Mouse (Mus musculus) hindbrain, embryonic 14.5 days (tissue): ENCODE data around the gene Mdga1. TPM values are rescaled to one million over a fixed set of nuclear protein-coding genes. Genes with fewer than 3 reads are reported as not detected.

Source experiments
- ATAC-seq: fragments of 200-750 bp; cut with Nextera tagmentation; 2 replicates; pipeline ENCODE4 v1.8.0; 2017; ENCODE audit warnings: moderate number of reproducible peaks, mild to moderate bottlenecking, moderate TSS enrichment, moderate library complexity; ENCODE audit not compliant: low FRiP score
- DNase-seq: peaks from one replicate; pipeline ENCODE4 v3.0.0-alpha.2; 2015; ENCODE audit warnings: low spot score
- H3K27ac ChIP-seq: fragments of 300-500 bp; sonication (generic); 2 replicates; pipeline ENCODE4 v1.5.1; 2014; ENCODE audit warnings: mild to moderate bottlenecking, moderate library complexity
- H3K27me3 ChIP-seq: fragments of 300-500 bp; sonication (generic); 2 replicates; pipeline ENCODE4 v1.6.1; 2014; ENCODE audit warnings: mild to moderate bottlenecking, low read length, mixed read lengths; ENCODE audit not compliant: control insufficient read depth, insufficient read depth
- H3K36me3 ChIP-seq: fragments of 300-500 bp; sonication (generic); replicated peaks from 2 replicates; pipeline ENCODE4 v1.6.1; 2014; ENCODE audit not compliant: control insufficient read depth, insufficient read depth
- H3K4me1 ChIP-seq: fragments of 300-500 bp; sonication (generic); replicated peaks from 2 replicates; pipeline ENCODE4 v1.6.1; 2014; ENCODE audit warnings: antibody characterized with exemption, low read length, mixed read lengths; ENCODE audit not compliant: control insufficient read depth, insufficient read depth
- H3K4me2 ChIP-seq: fragments of 300-500 bp; sonication (generic); replicated peaks from 2 replicates; pipeline ENCODE4 v1.6.1; 2014; ENCODE audit warnings: mild to moderate bottlenecking, moderate library complexity
- H3K4me3 ChIP-seq: fragments of 300-500 bp; sonication (generic); replicated peaks from 2 replicates; pipeline ENCODE4 v1.5.1; 2014; ENCODE audit warnings: mild to moderate bottlenecking, low read length
- H3K9ac ChIP-seq: fragments of 300-500 bp; sonication (generic); 2 replicates; pipeline ENCODE4 v1.6.1; 2014
- H3K9me3 ChIP-seq: fragments of 300-500 bp; sonication (generic); 2 replicates; pipeline ENCODE4 v1.6.1; 2016; ENCODE audit warnings: low read length; ENCODE audit not compliant: control insufficient read depth
- WGBS: fragments of 180-500 bp; shearing (Covaris S2); extraction: QIAGEN DNeasy Blood & Tissue Kit; methylation state at CpG from one replicate; pipeline ENCODE4 v1.1.7; 2014; 5-methylcytosine and 5-hydroxymethylcytosine counted together
- polyA plus RNA-seq: library from polyadenylated mRNA; unstranded; fragments of >200 nt; fragmentation: Nextera tagmentation; extraction: Ambion mirVana; gene quantifications from 2 replicates; pipeline ENCODE4 v1.2.1, GENCODE M21; 2014

Mdga1 gene
- polyA plus RNA-seq, 1 experiment from 2014 or later = 17.6 TPM

DNA sequence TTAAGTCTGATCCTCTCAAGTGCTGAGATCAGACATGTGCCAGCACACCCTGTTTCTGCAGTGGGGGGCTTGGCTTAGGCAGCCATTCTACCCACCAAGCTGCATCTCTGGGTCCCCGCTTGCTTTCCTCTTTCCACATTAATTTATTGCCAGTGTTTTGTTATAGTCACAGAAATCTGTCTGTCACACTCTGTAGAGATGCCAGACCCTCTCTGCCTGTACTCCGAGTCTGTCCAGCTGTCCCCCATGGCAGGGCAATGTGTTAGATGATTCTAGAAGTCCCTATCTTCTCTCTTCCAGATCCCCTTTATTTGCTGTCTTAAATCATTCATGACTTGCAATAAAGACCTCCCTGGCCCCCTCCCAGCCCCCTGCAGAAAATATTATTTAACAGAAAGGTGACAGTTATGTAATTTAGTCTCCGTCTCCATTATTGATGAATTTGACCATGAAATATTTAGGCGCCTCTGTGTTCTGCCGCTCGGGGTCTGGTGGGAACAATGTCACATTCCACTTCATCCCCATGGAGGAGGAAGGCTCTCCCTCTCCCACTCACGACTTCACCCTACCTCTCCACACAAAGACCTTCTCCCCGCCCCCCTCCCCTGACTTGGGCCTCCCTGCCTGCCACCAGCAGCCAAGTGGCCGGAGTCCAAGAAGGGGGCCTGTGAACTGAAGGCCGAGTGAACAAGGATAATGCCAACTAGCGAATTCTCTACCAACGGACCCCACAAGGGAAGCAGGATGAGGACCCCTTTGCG is 50.9 kb downstream of the Mdga1 start:
- no peak overlapping the region for H3K9ac ChIP-seq
- no peaks in the 10 kb centered on the region for H3K27me3 ChIP-seq
- H3K36me3 ChIP-seq = no peaks in the 10 kb centered on the region
- peaks cover 22% of the 10 kb centered on the region; the same call in 1 of the 2 replicates for H3K4me1 ChIP-seq
- peak; percentile 54 for DNase-seq
- ATAC-seq = peak; percentile 77; the same call in 1 of the 2 replicates
- no peaks in the 10 kb centered on the region for H3K9me3 ChIP-seq
- H3K4me2 ChIP-seq = no peak overlapping the region
- no peak overlapping the region for H3K4me3 ChIP-seq
- 34% methylated on average over 13 of the region's 13 CpGs for WGBS
- peak overlapping the region; percentile 72 for H3K27ac ChIP-seq

- H3K4me1 ChIP-seq = peaks cover 22% of the 10 kb centered on the region; the same call in 1 of the 2 replicates
- DNase-seq (no peak), ATAC-seq (no peak)
- H3K9ac ChIP-seq = no peak overlapping the region
- no peak overlapping the region for H3K27ac ChIP-seq
- WGBS = 20% methylated on average over 3 of the region's 3 CpGs
- no peaks in the 10 kb centered on the region for H3K36me3 ChIP-seq
- H3K4me2 ChIP-seq = no peak overlapping the region
- no peaks in the 10 kb centered on the region for H3K27me3 ChIP-seq
- H3K4me3 ChIP-seq = no peak overlapping the region
- no peaks in the 10 kb centered on the region for H3K9me3 ChIP-seq
These were observed 52.9 kb downstream of the Mdga1 start for GRCm38 (mm10) chr17:29916968-29917367.

DNA sequence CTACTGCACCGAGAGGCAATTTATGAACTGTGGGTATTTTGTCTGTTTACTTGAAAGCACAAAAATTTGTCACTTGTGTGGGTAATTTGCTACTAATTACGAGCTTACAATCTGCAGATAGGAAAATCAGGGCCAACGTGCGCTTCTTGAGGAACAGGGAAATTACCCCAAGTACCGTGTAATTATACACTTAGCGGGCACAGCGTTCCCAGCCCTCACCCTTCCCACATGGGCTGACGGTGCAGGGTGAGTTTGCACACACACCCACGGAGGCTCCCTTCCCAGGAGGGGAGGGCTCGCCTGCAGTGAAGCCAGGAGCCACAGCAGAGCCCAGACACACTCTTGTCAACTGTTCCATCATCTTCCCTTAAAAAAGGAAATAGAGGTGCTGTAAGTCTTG is 54.1 kb downstream of the Mdga1 start:
- peaks cover 22% of the 10 kb centered on the region; the same call in 1 of the 2 replicates for H3K4me1 ChIP-seq
- H3K27me3 ChIP-seq = no peaks in the 10 kb centered on the region
- no peak overlapping the region for H3K4me3 ChIP-seq
- no peaks in the 10 kb centered on the region for H3K36me3 ChIP-seq
- no peaks in the 10 kb centered on the region for H3K9me3 ChIP-seq
- no peak for DNase-seq
- no peak for ATAC-seq
- 62% methylated on average over 10 of the region's 10 CpGs for WGBS
- no peak overlapping the region for H3K4me2 ChIP-seq
- no peak overlapping the region for H3K9ac ChIP-seq
- no peak overlapping the region for H3K27ac ChIP-seq

GRCm38 (mm10) chr17:29913301-29913965 is 56.5 kb downstream of the Mdga1 start:
- DNase-seq (no peak), ATAC-seq (no peak)
- H3K9me3 ChIP-seq = no peaks in the 10 kb centered on the region
- 93% methylated on average over 16 of the region's 16 CpGs for WGBS
- H3K27me3 ChIP-seq = no peaks in the 10 kb centered on the region
- no peak overlapping the region for H3K9ac ChIP-seq
- no peak overlapping the region for H3K27ac ChIP-seq
- H3K4me1 ChIP-seq = peaks cover 1% of the 10 kb centered on the region; the same call in 1 of the 2 replicates
- no peaks in the 10 kb centered on the region for H3K36me3 ChIP-seq
- H3K4me2 ChIP-seq = no peak overlapping the region
- no peak overlapping the region for H3K4me3 ChIP-seq

DNA sequence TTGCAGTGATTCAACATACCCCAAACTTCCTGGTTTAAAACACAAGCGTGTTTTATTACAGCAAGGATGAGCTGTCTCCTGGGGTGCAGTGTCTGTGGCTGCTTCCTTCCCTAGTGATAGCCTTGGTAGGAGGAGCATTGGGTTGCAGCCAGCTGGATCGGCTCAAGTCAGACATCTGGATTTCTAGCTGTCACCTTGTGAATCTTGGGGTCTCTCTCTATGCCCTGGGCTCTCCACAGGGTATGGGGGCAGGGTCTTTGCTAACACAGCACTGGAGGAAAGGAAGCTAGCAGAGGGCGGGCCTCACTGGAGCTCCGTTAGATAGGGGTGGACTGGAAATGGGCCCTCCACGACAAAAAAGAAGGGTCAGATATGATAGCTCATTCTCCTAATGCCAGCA is 57.2 kb downstream of the Mdga1 start:
- 73% methylated on average over 5 of the region's 5 CpGs for WGBS
- ATAC-seq = no peak
- no peaks in the 10 kb centered on the region for H3K36me3 ChIP-seq

GRCm38 (mm10) chr17:29909031-29909430 is 60.9 kb downstream of the Mdga1 start:
- 94% methylated on average over 7 of the region's 7 CpGs for WGBS
- Histone ChIP-seq H3K27ac (no peak overlapping the region), H3K4me1 (no peaks in the 10 kb centered on the region), H3K9me3 (no peaks in the 10 kb centered on the region), H3K4me2 (no peak overlapping the region), H3K4me3 (no peak overlapping the region), H3K9ac (no peak overlapping the region), H3K27me3 (no peaks in the 10 kb centered on the region), H3K36me3 (no peaks in the 10 kb centered on the region)
- no peak for ATAC-seq
- DNase-seq = no peak

More for the DNA sequence above, 57.2 kb downstream of the Mdga1 start:
- Histone ChIP-seq H3K4me3 (no peak overlapping the region), H3K9me3 (no peaks in the 10 kb centered on the region), H3K9ac (no peak overlapping the region), H3K4me2 (no peak overlapping the region), H3K27me3 (no peaks in the 10 kb centered on the region), H3K4me1 (no peaks in the 10 kb centered on the region), H3K27ac (no peak overlapping the region)
- no peak for DNase-seq

GRCm38 (mm10) chr17:29904694-29905093 is 65.2 kb downstream of the Mdga1 start:
- no peaks in the 10 kb centered on the region for H3K27me3 ChIP-seq
- H3K4me1 ChIP-seq = no peaks in the 10 kb centered on the region
- DNase-seq (no peak), ATAC-seq (no peak)
- no peak overlapping the region for H3K4me2 ChIP-seq
- H3K27ac ChIP-seq = no peak overlapping the region
- H3K4me3 ChIP-seq = no peak overlapping the region
- H3K36me3 ChIP-seq = no peaks in the 10 kb centered on the region
- no peaks in the 10 kb centered on the region for H3K9me3 ChIP-seq
- H3K9ac ChIP-seq = no peak overlapping the region
- 70% methylated on average over 5 of the region's 5 CpGs for WGBS

- no peak for DNase-seq
- H3K27me3 ChIP-seq = no peaks in the 10 kb centered on the region
- H3K9ac ChIP-seq = no peak overlapping the region
- H3K4me1 ChIP-seq = no peaks in the 10 kb centered on the region
- H3K4me3 ChIP-seq = no peak overlapping the region
- no peak overlapping the region for H3K27ac ChIP-seq
- no peak overlapping the region for H3K4me2 ChIP-seq
- WGBS = 65% methylated on average over 16 of the region's 16 CpGs
- no peaks in the 10 kb centered on the region for H3K36me3 ChIP-seq
- no peaks in the 10 kb centered on the region for H3K9me3 ChIP-seq
- no peak for ATAC-seq
These were observed 67.3 kb downstream of the Mdga1 start for GRCm38 (mm10) chr17:29902406-29903155.

- H3K36me3 ChIP-seq = no peaks in the 10 kb centered on the region
- H3K4me1 ChIP-seq = peaks cover 7% of the 10 kb centered on the region
- H3K4me3 ChIP-seq = no peak overlapping the region
- H3K9ac ChIP-seq = no peak overlapping the region
- H3K27me3 ChIP-seq = no peaks in the 10 kb centered on the region
- no peak for ATAC-seq
- DNase-seq = no peak
- WGBS = 75% methylated on average over 5 of the region's 5 CpGs
- H3K27ac ChIP-seq = no peak overlapping the region
- H3K9me3 ChIP-seq = no peaks in the 10 kb centered on the region
- H3K4me2 ChIP-seq = no peak overlapping the region
These were observed 69.6 kb downstream of the Mdga1 start for GRCm38 (mm10) chr17:29900289-29900688.
